Mouse (Mus musculus): Measurements from ENCODE around the gene Ifit1bl2. TPM values are rescaled to one million over a fixed set of nuclear protein-coding genes. Genes with fewer than 3 reads are reported as not detected.

Gene Ifit1bl2
- 0.07 and 0.11 TPM in 2 replicates for polyA plus RNA-seq (2012; rRNA removed)

DNA sequence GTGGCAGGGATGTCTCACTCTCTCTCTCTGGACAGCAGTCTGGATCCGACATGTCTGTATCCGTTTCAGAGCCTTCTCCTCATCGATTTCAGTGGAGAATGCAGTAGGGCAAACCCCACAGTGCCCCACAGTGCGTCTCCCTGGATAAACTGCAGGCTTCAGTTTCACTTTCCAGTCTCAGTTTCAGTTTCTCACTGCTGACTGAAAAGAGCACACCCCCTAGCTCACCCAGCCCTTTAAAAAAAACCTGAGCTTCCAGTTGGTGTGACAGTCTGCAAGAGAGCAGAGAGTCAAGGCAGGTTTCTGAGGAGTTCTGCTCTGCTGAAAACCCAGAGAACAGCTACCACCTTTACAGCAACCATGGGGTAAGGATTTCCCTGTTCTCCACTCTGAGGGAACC, at the start of gene Ifit1bl2, which contains the start of gene Ifit1:
TSS of gene Ifit1bl2 (minus strand) at position 121 of the 400 bp plus-strand sequence.
TSS of gene Ifit1 (plus strand) at position 249 of the 400 bp plus-strand sequence.
- no peaks in the 10 kb centered on the region for H3K36me3 ChIP-seq (ENCODE audit: control insufficient read depth, insufficient read depth, low read length)
- no peak within 1 kb of the TSS for H3K27ac ChIP-seq (ENCODE audit: control insufficient read depth, insufficient read depth, low read length)
- H3K4me3 ChIP-seq (ENCODE audit: control insufficient read depth, insufficient read depth, low read length) = peak within 1 kb of the TSS; percentile 25; the same call in 1 of the 2 replicates
- WGBS = 4% methylated on average over 4 of the region's 4 CpGs
- peak; percentile 20 for DNase-seq
- no peak for TF ChIP-seq CTCF (IDR thresholded peaks at IDR 0.05; ENCODE audit: borderline replicate concordance, control insufficient read depth, extremely low read depth, insufficient read depth, low read length, poor library complexity)
- no peak for TF ChIP-seq POLR2A (IDR thresholded peaks at IDR 0.05; ENCODE audit: control insufficient read depth, extremely low read depth, insufficient read depth, low read length, poor library complexity)
- no peaks in the 10 kb centered on the region for H3K27me3 ChIP-seq (ENCODE audit: control insufficient read depth, insufficient read depth, low read length)
- H3K4me1 ChIP-seq (replicated peaks; ENCODE audit: control insufficient read depth, insufficient read depth, low read length) = 0 out of 2 replicates have a peak, but pooled peaks cover 3% of the 10 kb centered on the region

DNA sequence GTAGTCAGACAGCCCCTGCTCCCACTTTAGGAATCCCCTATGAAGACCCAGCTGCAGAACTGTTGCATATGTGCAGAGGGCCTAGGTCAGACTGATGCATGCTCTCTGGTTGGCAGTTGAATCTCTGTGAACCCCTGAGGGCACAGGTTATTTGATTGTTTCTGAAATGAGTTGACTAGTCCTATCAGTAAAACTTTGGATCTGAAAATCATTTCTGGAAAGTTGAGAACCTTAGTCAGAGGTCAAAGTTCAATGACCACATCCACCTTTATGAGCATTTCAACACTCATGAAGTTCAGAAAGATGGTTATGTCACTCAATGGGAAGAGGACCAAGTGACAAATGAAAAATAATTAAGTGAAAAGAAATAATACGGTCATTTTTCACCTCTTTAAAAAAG, 45.0 kb upstream of the Ifit1bl2 start:
- DNase-seq = no peak
- no peak overlapping the region for H3K4me3 ChIP-seq (ENCODE audit: control insufficient read depth, insufficient read depth, low read length)
- WGBS = 96% methylated on average over 1 of the region's 1 CpGs
- no peaks in the 10 kb centered on the region for H3K4me1 ChIP-seq (replicated peaks; ENCODE audit: control insufficient read depth, insufficient read depth, low read length)
- no peak overlapping the region for H3K27ac ChIP-seq (ENCODE audit: control insufficient read depth, insufficient read depth, low read length)
- H3K27me3 ChIP-seq (ENCODE audit: control insufficient read depth, insufficient read depth, low read length) = no peaks in the 10 kb centered on the region
- TF ChIP-seq CTCF (IDR thresholded peaks at IDR 0.05; ENCODE audit: borderline replicate concordance, control insufficient read depth, extremely low read depth, insufficient read depth, low read length, poor library complexity) = no peak
- no peak for TF ChIP-seq POLR2A (IDR thresholded peaks at IDR 0.05; ENCODE audit: control insufficient read depth, extremely low read depth, insufficient read depth, low read length, poor library complexity)
- H3K36me3 ChIP-seq (ENCODE audit: control insufficient read depth, insufficient read depth, low read length) = no peaks in the 10 kb centered on the region

DNA sequence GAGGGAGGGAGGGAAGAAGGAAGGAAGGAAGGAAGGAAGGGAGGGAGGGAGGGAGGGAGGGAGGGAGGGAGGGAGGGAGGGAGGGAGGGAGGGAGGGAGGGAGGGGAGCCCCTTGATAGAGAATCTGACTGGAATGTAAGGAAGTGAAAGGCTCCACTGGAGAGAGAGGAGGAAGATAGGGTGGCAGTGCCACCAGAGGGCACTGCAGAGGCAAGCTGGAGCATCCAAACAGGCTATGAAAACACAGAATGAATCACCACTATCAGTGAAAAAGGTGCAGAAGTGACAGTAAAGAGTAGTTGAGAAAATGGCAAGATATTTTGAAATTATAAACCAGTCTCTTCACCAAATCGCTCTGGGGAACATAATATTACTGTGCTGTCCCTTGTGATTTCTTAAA, 44.3 kb upstream of the Ifit1bl2 start:
- H3K36me3 ChIP-seq (ENCODE audit: control insufficient read depth, insufficient read depth, low read length) = no peaks in the 10 kb centered on the region
- no peak overlapping the region for H3K27ac ChIP-seq (ENCODE audit: control insufficient read depth, insufficient read depth, low read length)
- H3K4me1 ChIP-seq (replicated peaks; ENCODE audit: control insufficient read depth, insufficient read depth, low read length) = no peaks in the 10 kb centered on the region
- TF ChIP-seq CTCF (IDR thresholded peaks at IDR 0.05; ENCODE audit: borderline replicate concordance, control insufficient read depth, extremely low read depth, insufficient read depth, low read length, poor library complexity) (no peak), POLR2A (IDR thresholded peaks at IDR 0.05; ENCODE audit: control insufficient read depth, extremely low read depth, insufficient read depth, low read length, poor library complexity) (no peak)
- no peaks in the 10 kb centered on the region for H3K27me3 ChIP-seq (ENCODE audit: control insufficient read depth, insufficient read depth, low read length)
- H3K4me3 ChIP-seq (ENCODE audit: control insufficient read depth, insufficient read depth, low read length) = no peak overlapping the region
- WGBS = 67% methylated on average over 1 of the region's 1 CpGs
- peak; percentile 18 for DNase-seq

GRCm38 (mm10) chr19:34678428-34678827, 37.9 kb upstream of the Ifit1bl2 start:
- no peaks in the 10 kb centered on the region for H3K36me3 ChIP-seq (ENCODE audit: control insufficient read depth, insufficient read depth, low read length)
- DNase-seq = no peak
- 90% methylated on average over 4 of the region's 4 CpGs for WGBS
- H3K27ac ChIP-seq (ENCODE audit: control insufficient read depth, insufficient read depth, low read length) = no peak overlapping the region
- no peaks in the 10 kb centered on the region for H3K4me1 ChIP-seq (replicated peaks; ENCODE audit: control insufficient read depth, insufficient read depth, low read length)
- no peaks in the 10 kb centered on the region for H3K27me3 ChIP-seq (ENCODE audit: control insufficient read depth, insufficient read depth, low read length)
- H3K4me3 ChIP-seq (ENCODE audit: control insufficient read depth, insufficient read depth, low read length) = no peak overlapping the region
- TF ChIP-seq CTCF (IDR thresholded peaks at IDR 0.05; ENCODE audit: borderline replicate concordance, control insufficient read depth, extremely low read depth, insufficient read depth, low read length, poor library complexity) (no peak), POLR2A (IDR thresholded peaks at IDR 0.05; ENCODE audit: control insufficient read depth, extremely low read depth, insufficient read depth, low read length, poor library complexity) (no peak)

GRCm38 (mm10) chr19:34673476-34673875, 32.9 kb upstream of the Ifit1bl2 start:
- no peaks in the 10 kb centered on the region for H3K36me3 ChIP-seq (ENCODE audit: control insufficient read depth, insufficient read depth, low read length)
- DNase-seq = no peak
- H3K4me1 ChIP-seq (replicated peaks; ENCODE audit: control insufficient read depth, insufficient read depth, low read length) = no peaks in the 10 kb centered on the region
- TF ChIP-seq CTCF (IDR thresholded peaks at IDR 0.05; ENCODE audit: borderline replicate concordance, control insufficient read depth, extremely low read depth, insufficient read depth, low read length, poor library complexity) (no peak), POLR2A (IDR thresholded peaks at IDR 0.05; ENCODE audit: control insufficient read depth, extremely low read depth, insufficient read depth, low read length, poor library complexity) (no peak)
- WGBS = 75% methylated on average over 7 of the region's 7 CpGs
- H3K27ac ChIP-seq (ENCODE audit: control insufficient read depth, insufficient read depth, low read length) = no peak overlapping the region
- no peaks in the 10 kb centered on the region for H3K27me3 ChIP-seq (ENCODE audit: control insufficient read depth, insufficient read depth, low read length)
- no peak overlapping the region for H3K4me3 ChIP-seq (ENCODE audit: control insufficient read depth, insufficient read depth, low read length)

GRCm38 (mm10) chr19:34666127-34666526, 25.6 kb upstream of the Ifit1bl2 start:
- Histone ChIP-seq H3K36me3 (ENCODE audit: control insufficient read depth, insufficient read depth, low read length) (no peaks in the 10 kb centered on the region), H3K4me1 (replicated peaks; ENCODE audit: control insufficient read depth, insufficient read depth, low read length) (no peaks in the 10 kb centered on the region), H3K27ac (ENCODE audit: control insufficient read depth, insufficient read depth, low read length) (no peak overlapping the region), H3K27me3 (ENCODE audit: control insufficient read depth, insufficient read depth, low read length) (no peaks in the 10 kb centered on the region), H3K4me3 (ENCODE audit: control insufficient read depth, insufficient read depth, low read length) (no peak overlapping the region)
- DNase-seq = peak; percentile 67
- 0% methylated on average over 5 of the region's 5 CpGs for WGBS
- no peak for TF ChIP-seq CTCF (IDR thresholded peaks at IDR 0.05; ENCODE audit: borderline replicate concordance, control insufficient read depth, extremely low read depth, insufficient read depth, low read length, poor library complexity)
- TF ChIP-seq POLR2A (IDR thresholded peaks at IDR 0.05; ENCODE audit: control insufficient read depth, extremely low read depth, insufficient read depth, low read length, poor library complexity) = no peak

DNA sequence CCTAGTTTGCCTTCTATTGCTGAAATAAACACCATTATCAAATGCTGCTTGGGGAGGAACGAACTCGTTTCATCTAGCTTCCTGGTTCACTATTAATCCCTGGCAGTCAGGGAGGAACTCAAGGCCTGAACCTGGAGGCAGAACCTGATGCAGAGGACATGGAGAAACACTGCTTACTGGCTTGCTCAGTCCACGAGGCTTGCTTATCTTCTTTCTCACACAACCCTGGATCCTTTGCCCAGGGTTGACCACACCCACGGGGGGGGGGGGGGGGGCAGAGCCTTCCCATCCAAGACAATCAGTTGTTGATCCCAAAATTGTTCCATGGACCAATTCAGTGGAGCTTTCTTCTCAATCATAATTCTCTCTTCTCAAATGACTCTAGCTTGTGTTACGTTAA, 22.2 kb upstream of the Ifit1bl2 start:
- no peaks in the 10 kb centered on the region for H3K4me1 ChIP-seq (replicated peaks; ENCODE audit: control insufficient read depth, insufficient read depth, low read length)
- no peak for DNase-seq
- WGBS = 43% methylated on average over 5 of the region's 5 CpGs
- H3K4me3 ChIP-seq (ENCODE audit: control insufficient read depth, insufficient read depth, low read length) = no peak overlapping the region
- H3K36me3 ChIP-seq (ENCODE audit: control insufficient read depth, insufficient read depth, low read length) = no peaks in the 10 kb centered on the region
- TF ChIP-seq CTCF (IDR thresholded peaks at IDR 0.05; ENCODE audit: borderline replicate concordance, control insufficient read depth, extremely low read depth, insufficient read depth, low read length, poor library complexity) = no peak
- no peak for TF ChIP-seq POLR2A (IDR thresholded peaks at IDR 0.05; ENCODE audit: control insufficient read depth, extremely low read depth, insufficient read depth, low read length, poor library complexity)
- H3K27me3 ChIP-seq (ENCODE audit: control insufficient read depth, insufficient read depth, low read length) = no peaks in the 10 kb centered on the region
- H3K27ac ChIP-seq (ENCODE audit: control insufficient read depth, insufficient read depth, low read length) = no peak overlapping the region
